Mouse (Mus musculus) spleen, adult 2 months (tissue): Measurements from ENCODE around the gene Gm7233. TPM values are rescaled to one million over a fixed set of nuclear protein-coding genes. Genes with fewer than 3 reads are reported as not detected.
"Not testable (repeated sequence)": the region's sequence is repeated elsewhere in the genome, so short reads cannot be mapped to it uniquely, and the experiment has no call there.

Source experiments
- DNase-seq, 2 experiments: peaks; one replicate each; pipeline versions ENCODE4 v3.0.0 to v3.0.0-alpha.2; 2012 to 2021; ENCODE audit warnings: low spot score in 2 of 2, low read depth in 1 of 2
- H3K27ac ChIP-seq: fragments of 200-500 bp; 2 replicates; pipeline ENCODE4 v1.5.1; 2012; ENCODE audit warnings: low read length, inconsistent platforms; ENCODE audit not compliant: insufficient read depth
- H3K27me3 ChIP-seq: fragments of 200-500 bp; 2 replicates; pipeline ENCODE4 v1.6.1; 2012; ENCODE audit warnings: mild to moderate bottlenecking, moderate library complexity, low read length, inconsistent platforms; ENCODE audit not compliant: control insufficient read depth, insufficient read depth
- H3K36me3 ChIP-seq: fragments of 200-500 bp; 2 replicates; pipeline ENCODE4 v1.6.1; 2012; ENCODE audit warnings: mild to moderate bottlenecking, low read length, inconsistent platforms; ENCODE audit not compliant: control insufficient read depth, insufficient read depth
- H3K4me1 ChIP-seq: fragments of 200-500 bp; 2 replicates; pipeline ENCODE4 v1.6.1; 2011; ENCODE audit warnings: inconsistent platforms; ENCODE audit not compliant: control insufficient read depth, insufficient read depth, insufficient read length
- H3K4me3 ChIP-seq: fragments of 200-500 bp; 2 replicates; pipeline ENCODE4 v1.5.1; 2011; ENCODE audit warnings: mild to moderate bottlenecking, inconsistent platforms; ENCODE audit not compliant: insufficient read depth, insufficient read length; ENCODE audit errors: extremely low read depth
- WGBS: fragments of 180-500 bp; shearing (Covaris S2); methylation state at CpG from one replicate; pipeline ENCODE4 v1.1.7; 2018; 5-methylcytosine and 5-hydroxymethylcytosine counted together
- polyA plus RNA-seq: library from polyadenylated mRNA; depleted of rRNA; stranded (reverse); fragments of >200 nt; gene quantifications from 2 replicates; pipeline ENCODE4 v1.2.3, GENCODE M21; 2012; rRNA removed

Gene Gm7233
- polyA plus RNA-seq: not detected in 2 replicates

DNA sequence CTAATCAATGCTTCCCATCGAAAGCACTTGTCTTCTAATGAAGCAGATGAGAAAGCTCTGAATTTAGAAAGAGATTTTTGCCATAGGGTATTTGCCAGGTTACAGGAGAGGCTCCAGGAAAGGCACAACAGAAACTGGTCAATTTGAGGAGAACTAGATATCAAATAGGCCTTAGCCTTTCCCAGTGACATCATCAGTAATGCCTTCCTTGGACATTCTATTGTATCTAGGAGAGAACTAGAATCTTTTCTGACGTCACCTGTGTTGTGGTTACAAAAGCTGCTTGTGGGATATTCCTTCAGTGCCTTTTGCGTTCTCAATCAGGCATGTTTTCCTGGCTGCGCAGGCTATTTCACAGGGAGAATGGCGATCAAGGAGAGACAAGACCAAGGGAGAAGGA is at the start of gene Gm7233:
Gm7233 (plus strand) TSS at position 301 of the 400 bp plus-strand sequence.
- H3K4me1 ChIP-seq: not testable (repeated sequence)

DNA sequence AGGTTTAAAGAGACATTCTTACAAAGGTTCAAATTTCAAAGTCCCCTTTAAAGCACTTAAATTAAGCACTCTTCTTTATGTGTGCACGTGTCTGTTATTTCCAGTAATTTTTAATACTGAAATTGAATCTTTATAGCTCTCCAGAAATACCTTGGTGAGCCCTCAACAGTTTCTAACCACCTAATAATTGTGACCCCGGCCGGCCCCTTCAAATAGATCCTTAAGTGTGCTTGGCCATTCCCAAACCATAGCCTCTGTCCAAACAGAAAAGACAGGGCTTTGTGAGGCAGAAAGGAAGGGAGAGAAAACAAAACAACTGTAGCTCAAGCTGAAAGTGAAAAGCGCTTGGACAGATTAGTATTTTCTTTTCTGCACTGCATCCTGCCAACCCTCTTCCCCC is 12.5 kb upstream of the Gm7233 start:
- not testable (repeated sequence) for H3K36me3 ChIP-seq, H3K4me1 ChIP-seq, H3K27me3 ChIP-seq, DNase-seq, H3K4me3 ChIP-seq, H3K27ac ChIP-seq
- WGBS: 80% methylated on average over 4 of the region's 4 CpGs

More for the DNA sequence above, at the start of gene Gm7233:
- H3K4me3 ChIP-seq, H3K36me3 ChIP-seq, H3K27ac ChIP-seq, H3K27me3 ChIP-seq, DNase-seq: not testable (repeated sequence)
- WGBS: 70% methylated on average over 5 of the region's 5 CpGs

DNA sequence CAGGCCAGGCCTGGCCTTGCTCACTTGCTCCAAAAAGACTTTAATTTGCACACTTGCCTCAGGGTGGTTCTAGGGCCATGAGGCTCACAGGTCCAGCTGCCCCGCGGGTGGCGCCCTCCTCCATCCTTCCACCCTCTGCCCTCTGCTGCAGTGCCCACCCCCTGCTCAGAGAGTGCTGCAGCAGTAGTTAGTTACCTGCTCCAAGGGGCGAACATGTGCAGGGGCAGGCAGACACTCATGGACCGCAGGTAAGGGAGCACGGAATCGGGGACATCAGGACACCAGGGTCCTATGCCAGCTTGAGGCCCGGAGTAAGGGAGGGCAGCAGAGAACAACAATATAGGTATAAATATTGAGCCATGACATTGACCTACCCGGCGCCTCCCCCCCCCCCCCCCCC is 11.7 kb upstream of the Gm7233 start:
- H3K36me3 ChIP-seq, DNase-seq, H3K4me3 ChIP-seq, H3K27ac ChIP-seq, H3K4me1 ChIP-seq, H3K27me3 ChIP-seq: not testable (repeated sequence)
- WGBS: no CpG with 5 or more reads among the region's 10 CpGs

DNA sequence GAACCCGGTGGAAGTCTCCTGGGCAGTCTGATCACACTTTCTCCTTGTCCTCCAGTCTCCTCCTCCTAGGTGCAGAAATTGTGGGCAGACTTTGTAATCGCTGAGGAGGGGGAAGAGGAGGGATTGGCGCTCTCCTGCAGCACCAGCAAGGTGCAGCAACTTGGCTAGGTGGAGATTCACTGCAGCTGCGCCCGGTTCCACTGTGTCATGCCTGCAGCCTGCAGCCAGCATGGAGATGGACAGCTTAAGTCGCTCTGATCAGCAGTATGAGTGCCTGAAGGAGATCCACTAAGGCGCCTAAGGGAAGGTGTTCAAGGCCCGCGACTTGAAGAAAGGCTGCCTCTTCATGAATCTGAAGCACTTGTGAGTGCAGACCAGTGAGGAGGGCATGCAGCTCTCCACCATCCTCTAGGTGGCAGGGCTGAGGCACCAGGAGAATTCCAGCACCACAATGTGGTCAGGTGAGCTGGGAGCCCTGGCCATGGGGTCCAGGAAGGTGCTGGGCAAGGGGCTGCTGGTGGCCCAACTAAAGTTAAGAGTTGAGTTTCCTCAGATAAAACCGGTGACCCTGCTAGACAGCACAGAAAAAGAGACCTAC is 11.0 kb upstream of the Gm7233 start:
- not testable (repeated sequence) for H3K4me1 ChIP-seq, H3K27ac ChIP-seq, H3K27me3 ChIP-seq, DNase-seq, H3K36me3 ChIP-seq, H3K4me3 ChIP-seq
- 15% methylated on average over 1 of the region's 10 CpGs for WGBS

DNA sequence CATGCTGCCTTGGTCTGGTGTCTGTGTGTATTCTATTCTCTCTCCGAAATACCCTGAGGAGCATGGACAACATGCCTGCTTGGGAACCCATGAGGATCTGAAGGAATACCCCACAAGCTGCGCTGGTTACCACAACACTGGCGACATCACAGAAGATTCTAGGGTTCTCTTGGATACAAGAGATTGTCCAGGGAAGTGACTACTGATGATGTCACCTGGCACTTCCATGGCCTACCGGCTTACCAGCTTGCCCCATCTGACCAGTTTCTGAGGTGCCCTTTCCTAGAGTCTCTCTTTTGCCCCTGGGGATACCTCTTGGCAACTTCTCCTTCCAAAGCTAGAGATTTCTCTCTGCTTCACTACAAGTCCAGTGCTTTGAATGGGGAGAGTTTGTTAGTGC is 55.5 kb downstream of the Gm7233 start, which contains the start of gene Gm8122:
Gm8122 (minus strand) TSS at position 101 of the 400 bp plus-strand sequence.
- H3K36me3 ChIP-seq, H3K27ac ChIP-seq, DNase-seq, H3K4me3 ChIP-seq, H3K4me1 ChIP-seq, H3K27me3 ChIP-seq: not testable (repeated sequence)
- WGBS: 92% methylated on average over 4 of the region's 4 CpGs

Other genes with a start within 250 kb of the Gm7233 start
- not detected in 2 replicates for gene Gm8082, start 186.2 kb upstream of the Gm7233 start, polyA plus RNA-seq
- not detected in 2 replicates for gene Gm10376, start 164.2 kb upstream of the Gm7233 start, polyA plus RNA-seq
- gene Gm8094, start 103.2 kb upstream of the Gm7233 start, polyA plus RNA-seq: not detected in 2 replicates
- gene Gm8104, start 79.3 kb upstream of the Gm7233 start, polyA plus RNA-seq: not detected in 2 replicates
- not detected in 2 replicates for gene Gm8122, start 55.4 kb downstream of the Gm7233 start, polyA plus RNA-seq
- not detected in 2 replicates for gene Gm8126, start 78.8 kb downstream of the Gm7233 start, polyA plus RNA-seq
- not detected in 2 replicates for gene Gm9732, start 95.2 kb downstream of the Gm7233 start, polyA plus RNA-seq
- gene Gm8127, start 114.0 kb downstream of the Gm7233 start, polyA plus RNA-seq: not detected in 2 replicates
- gene 1700001F09Rik, start 167.9 kb downstream of the Gm7233 start, polyA plus RNA-seq: not detected in 2 replicates
- gene Gm8138, start 236.5 kb downstream of the Gm7233 start, polyA plus RNA-seq: not detected in 2 replicates